Mouse (Mus musculus) cortical plate, adult 2 months (tissue): ENCODE data around the gene Napa.

ENCODE experiments used
- CTCF ChIP-seq: fragments of 200-500 bp; IDR thresholded peaks from 2 replicates; pipeline ENCODE4 v1.5.1; 2011; ENCODE audit warnings: mild to moderate bottlenecking, control low read depth, low read length; ENCODE audit not compliant: insufficient read depth; ENCODE audit errors: extremely low read depth
- POLR2A ChIP-seq: fragments of 200-500 bp; IDR thresholded peaks from 2 replicates; pipeline ENCODE4 v1.6.1; 2011; ENCODE audit warnings: mild to moderate bottlenecking, low read length, control low read depth; ENCODE audit not compliant: insufficient read depth; ENCODE audit errors: extremely low read depth

GRCm38 (mm10) chr7:16083361-16083760, 14.9 kb upstream of the Napa start:
- TF ChIP-seq CTCF (no peak), POLR2A (no peak)
